Mouse (Mus musculus): ENCODE data around the gene Gprc5d. TPM values are rescaled to one million over a fixed set of nuclear protein-coding genes. Genes with fewer than 3 reads are reported as not detected.
A peak's percentile ranks its signal among the peaks of the same experiment; 100 is the strongest.

Gprc5d gene
- polyA plus RNA-seq, 1 experiment from 2014 or later = not detected

- no peaks in the 10 kb centered on the region for H3K4me1 ChIP-seq (replicated peaks; ENCODE audit: control insufficient read depth, insufficient read depth, low read length)
- WGBS = 88% methylated on average over 5 of the region's 5 CpGs
- ATAC-seq (replicated peaks; ENCODE audit: low FRiP score) (no peak), DNase-seq (ENCODE audit: low spot score) (no peak)
- no peak overlapping the region for H3K4me2 ChIP-seq (ENCODE audit: low read depth, low read length, severe bottlenecking)
- H3K9ac ChIP-seq (ENCODE audit: low read length) = no peak overlapping the region
- no peaks in the 10 kb centered on the region for H3K27me3 ChIP-seq (ENCODE audit: control insufficient read depth, insufficient read depth, low read length)
- no peaks in the 10 kb centered on the region for H3K36me3 ChIP-seq (ENCODE audit: control insufficient read depth, insufficient read depth, low read length)
- no peaks in the 10 kb centered on the region for H3K9me3 ChIP-seq (ENCODE audit: control insufficient read depth, low read length)
- no peak overlapping the region for H3K4me3 ChIP-seq (ENCODE audit: low read depth, low read length)
- H3K27ac ChIP-seq (ENCODE audit: low read depth, low read length) = no peak overlapping the region
Observed at GRCm38 (mm10) chr6:135143151-135143550, 25.1 kb upstream of the Gprc5d start.

GRCm38 (mm10) chr6:135141451-135142147 lies 23.5 kb upstream of the Gprc5d start:
- no peak for DNase-seq (ENCODE audit: low spot score)
- Histone ChIP-seq H3K4me3 (ENCODE audit: low read depth, low read length) (no peak overlapping the region), H3K27me3 (ENCODE audit: control insufficient read depth, insufficient read depth, low read length) (no peaks in the 10 kb centered on the region), H3K4me1 (replicated peaks; ENCODE audit: control insufficient read depth, insufficient read depth, low read length) (0 out of 2 replicates have a peak, but pooled peaks cover 2% of the 10 kb centered on the region), H3K9me3 (ENCODE audit: control insufficient read depth, low read length) (no peaks in the 10 kb centered on the region), H3K27ac (ENCODE audit: low read depth, low read length) (no peak overlapping the region), H3K4me2 (ENCODE audit: low read depth, low read length, severe bottlenecking) (no peak overlapping the region), H3K9ac (ENCODE audit: low read length) (no peak overlapping the region), H3K36me3 (ENCODE audit: control insufficient read depth, insufficient read depth, low read length) (no peaks in the 10 kb centered on the region)
- 82% methylated on average over 16 of the region's 16 CpGs for WGBS
- no peak for ATAC-seq (replicated peaks; ENCODE audit: low FRiP score)

DNA sequence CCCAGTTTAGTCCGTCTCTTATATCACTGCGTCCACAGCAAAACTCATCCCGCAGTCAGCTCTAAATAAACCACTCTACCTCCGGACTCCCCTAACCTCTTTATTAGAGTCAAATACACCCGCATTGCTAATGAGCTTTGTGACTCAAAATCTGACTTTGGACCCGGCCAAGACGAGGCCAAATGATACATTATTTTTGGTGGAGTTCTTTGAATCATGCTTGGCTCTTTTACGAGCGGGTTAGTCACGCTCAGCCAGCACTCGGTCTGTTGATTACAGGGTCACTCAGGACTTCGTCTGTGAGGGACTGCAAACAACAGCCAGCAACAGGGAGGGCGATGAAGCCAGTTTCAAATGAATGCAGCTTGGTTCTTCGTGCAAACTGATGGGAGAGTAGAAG lies 20.7 kb upstream of the Gprc5d start:
- no peaks in the 10 kb centered on the region for H3K27me3 ChIP-seq (ENCODE audit: control insufficient read depth, insufficient read depth, low read length)
- no peaks in the 10 kb centered on the region for H3K36me3 ChIP-seq (ENCODE audit: control insufficient read depth, insufficient read depth, low read length)
- H3K9me3 ChIP-seq (ENCODE audit: control insufficient read depth, low read length) = no peaks in the 10 kb centered on the region
- no peak overlapping the region for H3K9ac ChIP-seq (ENCODE audit: low read length)
- WGBS = 86% methylated on average over 14 of the region's 14 CpGs
- H3K4me1 ChIP-seq (replicated peaks; ENCODE audit: control insufficient read depth, insufficient read depth, low read length) = 0 out of 2 replicates have a peak, but pooled peaks cover 3% of the 10 kb centered on the region
- no peak overlapping the region for H3K4me2 ChIP-seq (ENCODE audit: low read depth, low read length, severe bottlenecking)
- ATAC-seq (replicated peaks; ENCODE audit: low FRiP score) (no peak), DNase-seq (ENCODE audit: low spot score) (no peak)
- no peak overlapping the region for H3K27ac ChIP-seq (ENCODE audit: low read depth, low read length)
- H3K4me3 ChIP-seq (ENCODE audit: low read depth, low read length) = no peak overlapping the region

- ATAC-seq (replicated peaks; ENCODE audit: low FRiP score) (no peak), DNase-seq (ENCODE audit: low spot score) (no peak)
- Histone ChIP-seq H3K36me3 (ENCODE audit: control insufficient read depth, insufficient read depth, low read length) (no peaks in the 10 kb centered on the region), H3K4me3 (ENCODE audit: low read depth, low read length) (no peak overlapping the region), H3K4me1 (replicated peaks; ENCODE audit: control insufficient read depth, insufficient read depth, low read length) (0 out of 2 replicates have a peak, but pooled peaks cover 3% of the 10 kb centered on the region), H3K9me3 (ENCODE audit: control insufficient read depth, low read length) (no peaks in the 10 kb centered on the region), H3K27me3 (ENCODE audit: control insufficient read depth, insufficient read depth, low read length) (no peaks in the 10 kb centered on the region), H3K9ac (ENCODE audit: low read length) (no peak overlapping the region), H3K4me2 (ENCODE audit: low read depth, low read length, severe bottlenecking) (no peak overlapping the region), H3K27ac (ENCODE audit: low read depth, low read length) (no peak overlapping the region)
- WGBS = 88% methylated on average over 7 of the region's 7 CpGs
Observed at GRCm38 (mm10) chr6:135138207-135138606, 20.1 kb upstream of the Gprc5d start.

DNA sequence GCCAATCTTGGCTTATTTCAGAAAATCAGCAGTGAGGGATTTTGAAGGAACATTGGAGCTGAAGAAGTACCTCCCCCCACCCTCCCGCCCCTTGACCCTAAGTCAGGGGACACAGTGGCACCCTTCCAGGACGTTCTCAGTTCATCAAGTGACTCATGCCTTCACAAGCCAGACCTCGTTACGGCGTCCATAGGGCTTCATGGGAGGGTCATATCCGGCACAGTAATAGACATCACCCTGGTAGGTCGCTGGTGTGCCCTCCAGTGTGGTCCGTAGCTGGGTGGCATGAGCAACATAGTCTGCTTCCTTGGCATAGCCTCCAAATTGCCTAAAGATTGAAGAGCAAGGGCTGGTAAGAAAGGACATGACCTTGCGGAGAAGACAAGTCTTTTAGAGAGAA lies 19.7 kb upstream of the Gprc5d start:
- H3K27me3 ChIP-seq (ENCODE audit: control insufficient read depth, insufficient read depth, low read length) = no peaks in the 10 kb centered on the region
- no peak overlapping the region for H3K4me3 ChIP-seq (ENCODE audit: low read depth, low read length)
- no peak overlapping the region for H3K9ac ChIP-seq (ENCODE audit: low read length)
- no peak overlapping the region for H3K27ac ChIP-seq (ENCODE audit: low read depth, low read length)
- H3K9me3 ChIP-seq (ENCODE audit: control insufficient read depth, low read length) = no peaks in the 10 kb centered on the region
- ATAC-seq (replicated peaks; ENCODE audit: low FRiP score) = no peak
- H3K4me2 ChIP-seq (ENCODE audit: low read depth, low read length, severe bottlenecking) = no peak overlapping the region
- 0 out of 2 replicates have a peak, but pooled peaks cover 3% of the 10 kb centered on the region for H3K4me1 ChIP-seq (replicated peaks; ENCODE audit: control insufficient read depth, insufficient read depth, low read length)
- no peaks in the 10 kb centered on the region for H3K36me3 ChIP-seq (ENCODE audit: control insufficient read depth, insufficient read depth, low read length)
- 90% methylated on average over 9 of the region's 9 CpGs for WGBS
- no peak for DNase-seq (ENCODE audit: low spot score)

- ATAC-seq (replicated peaks; ENCODE audit: low FRiP score) = 0 out of 2 replicates have a peak, but pooled peaks have one; percentile 39
- no peaks in the 10 kb centered on the region for H3K36me3 ChIP-seq (ENCODE audit: control insufficient read depth, insufficient read depth, low read length)
- H3K4me3 ChIP-seq (ENCODE audit: low read depth, low read length) = no peak overlapping the region
- 40% methylated on average over 11 of the region's 11 CpGs for WGBS
- no peak overlapping the region for H3K27ac ChIP-seq (ENCODE audit: low read depth, low read length)
- 0 out of 2 replicates have a peak, but pooled peaks cover 3% of the 10 kb centered on the region for H3K4me1 ChIP-seq (replicated peaks; ENCODE audit: control insufficient read depth, insufficient read depth, low read length)
- no peak overlapping the region for H3K9ac ChIP-seq (ENCODE audit: low read length)
- no peaks in the 10 kb centered on the region for H3K9me3 ChIP-seq (ENCODE audit: control insufficient read depth, low read length)
- H3K4me2 ChIP-seq (ENCODE audit: low read depth, low read length, severe bottlenecking) = no peak overlapping the region
- no peaks in the 10 kb centered on the region for H3K27me3 ChIP-seq (ENCODE audit: control insufficient read depth, insufficient read depth, low read length)
- no peak for DNase-seq (ENCODE audit: low spot score)
Observed at GRCm38 (mm10) chr6:135136439-135137161, 18.5 kb upstream of the Gprc5d start.

DNA sequence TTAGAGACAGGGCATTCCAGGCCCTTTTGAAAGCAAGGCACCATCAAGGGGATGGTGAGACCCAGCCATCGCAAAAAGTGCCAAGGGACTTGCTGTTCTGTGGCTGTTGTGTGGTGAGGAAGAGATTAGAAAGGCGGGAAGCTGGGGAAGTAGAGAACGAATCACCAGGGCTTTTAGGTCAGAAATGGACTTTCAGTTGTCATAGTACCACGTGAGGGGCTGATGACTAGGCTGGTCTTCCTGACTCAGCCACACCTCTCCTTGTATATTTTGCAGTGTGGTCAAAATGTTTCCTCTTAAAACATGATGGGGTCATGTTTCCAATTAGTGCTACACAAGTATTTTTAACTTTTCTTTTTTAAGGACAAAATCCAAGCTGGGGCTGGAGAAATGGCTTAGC lies 17.7 kb upstream of the Gprc5d start:
- H3K9ac ChIP-seq (ENCODE audit: low read length) = no peak overlapping the region
- H3K36me3 ChIP-seq (ENCODE audit: control insufficient read depth, insufficient read depth, low read length) = no peaks in the 10 kb centered on the region
- no peaks in the 10 kb centered on the region for H3K27me3 ChIP-seq (ENCODE audit: control insufficient read depth, insufficient read depth, low read length)
- no peak overlapping the region for H3K4me3 ChIP-seq (ENCODE audit: low read depth, low read length)
- 79% methylated on average over 4 of the region's 4 CpGs for WGBS
- no peaks in the 10 kb centered on the region for H3K9me3 ChIP-seq (ENCODE audit: control insufficient read depth, low read length)
- ATAC-seq (replicated peaks; ENCODE audit: low FRiP score) (no peak), DNase-seq (ENCODE audit: low spot score) (no peak)
- H3K4me2 ChIP-seq (ENCODE audit: low read depth, low read length, severe bottlenecking) = no peak overlapping the region
- no peak overlapping the region for H3K27ac ChIP-seq (ENCODE audit: low read depth, low read length)
- H3K4me1 ChIP-seq (replicated peaks; ENCODE audit: control insufficient read depth, insufficient read depth, low read length) = 0 out of 2 replicates have a peak, but pooled peaks cover 3% of the 10 kb centered on the region

DNA sequence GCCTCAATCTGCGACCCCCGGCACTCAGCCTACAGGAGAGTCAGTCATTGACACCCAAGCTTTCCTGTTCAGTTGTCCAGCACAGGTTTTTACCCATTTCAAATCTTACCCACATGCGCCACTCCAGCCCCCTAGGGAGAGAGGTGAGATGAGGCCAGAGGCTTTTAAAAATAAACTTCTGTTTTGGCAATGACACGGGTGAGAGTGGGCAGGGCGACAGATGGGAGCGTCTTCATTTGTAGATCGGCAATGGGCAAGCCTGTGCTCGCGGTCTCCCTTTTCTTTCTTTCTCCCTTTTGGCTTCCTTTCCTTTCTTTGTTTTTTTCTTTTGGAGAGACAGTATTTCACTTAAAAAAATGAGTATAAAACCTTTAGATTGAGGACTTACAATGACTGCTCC lies 15.4 kb upstream of the Gprc5d start:
- DNase-seq (ENCODE audit: low spot score) (no peak), ATAC-seq (replicated peaks; ENCODE audit: low FRiP score) (no peak)
- 92% methylated on average over 9 of the region's 9 CpGs for WGBS

More for the DNA sequence above, 15.4 kb upstream of the Gprc5d start:
- Histone ChIP-seq H3K27me3 (ENCODE audit: control insufficient read depth, insufficient read depth, low read length) (no peaks in the 10 kb centered on the region), H3K27ac (ENCODE audit: low read depth, low read length) (no peak overlapping the region), H3K4me1 (replicated peaks; ENCODE audit: control insufficient read depth, insufficient read depth, low read length) (0 out of 2 replicates have a peak, but pooled peaks cover 3% of the 10 kb centered on the region), H3K4me2 (ENCODE audit: low read depth, low read length, severe bottlenecking) (no peak overlapping the region), H3K9me3 (ENCODE audit: control insufficient read depth, low read length) (no peaks in the 10 kb centered on the region), H3K36me3 (ENCODE audit: control insufficient read depth, insufficient read depth, low read length) (no peaks in the 10 kb centered on the region), H3K4me3 (ENCODE audit: low read depth, low read length) (no peak overlapping the region), H3K9ac (ENCODE audit: low read length) (no peak overlapping the region)

Data from forebrain, embryonic 11.5 days (tissue).